8 mouse cellular contexts compared by ENCODE assay signal in the genomic region with DNA sequence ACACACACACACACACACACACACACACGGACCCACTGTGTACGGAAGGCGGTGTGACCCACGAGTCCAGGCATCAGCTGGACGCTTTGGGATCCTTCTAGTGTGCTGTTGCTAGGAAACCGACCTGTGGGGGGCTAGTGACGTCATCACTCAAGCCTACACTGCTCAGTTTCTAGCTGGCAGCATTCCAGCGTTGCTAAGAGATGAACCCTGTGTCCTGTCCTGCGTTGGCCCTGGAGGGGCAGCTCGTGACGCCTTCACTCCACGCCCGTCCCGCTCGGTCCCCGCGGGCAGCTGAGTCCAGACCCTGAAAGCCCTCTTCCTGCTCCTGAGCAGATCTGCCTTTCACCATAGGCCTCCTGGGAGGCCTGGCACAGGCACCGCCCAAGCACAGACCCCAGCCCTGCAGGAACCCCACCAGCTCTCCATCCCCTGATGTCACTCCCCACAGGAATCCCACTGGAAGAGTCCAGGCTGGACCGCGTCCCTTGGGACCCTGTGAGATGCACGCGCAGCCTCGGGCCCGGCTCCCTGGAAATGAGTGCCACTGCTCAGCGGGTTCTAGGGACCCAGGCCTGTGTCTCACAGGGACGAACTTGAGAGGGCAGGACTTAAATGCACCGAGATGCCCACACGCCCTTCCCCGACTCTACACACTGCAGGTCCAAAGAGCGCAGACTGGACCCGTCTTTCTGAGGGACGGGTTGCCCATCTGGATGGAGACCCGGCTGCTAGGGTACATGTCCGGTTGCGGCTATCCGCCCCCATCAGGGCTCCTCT. TPM values are rescaled to one million over a fixed set of nuclear protein-coding genes. Genes with fewer than 3 reads are reported as not detected.
DNase-seq lines count a peak whose midpoint lies in the region; ATAC-seq lines count a peak whose summit lies in the region.

No protein-coding gene starts in this region.

- H3K36me3 ChIP-seq in neural tube, embryonic 11.5 days (ENCODE audit: control insufficient read depth, insufficient read depth, low read length) = no peaks in the 10 kb centered on the region; the same call in none of the 2 replicates
- peaks cover 26% of the 10 kb centered on the region for H3K36me3 ChIP-seq in embryonic facial prominence, embryonic 12.5 days
- H3K36me3 ChIP-seq in midbrain, embryonic 11.5 days (ENCODE audit: control insufficient read depth, insufficient read depth, low read length) = peaks cover 4% of the 10 kb centered on the region

- H3K27ac ChIP-seq in neural tube, embryonic 11.5 days (ENCODE audit: low read depth, low read length) = no peak overlapping the region
- H3K27ac ChIP-seq in embryonic facial prominence, embryonic 12.5 days = no peak overlapping the region
- no peak overlapping the region for H3K27ac ChIP-seq in midbrain, embryonic 11.5 days (ENCODE audit: low read depth, low read length)

- intact Hi-C loops in heart, postnatal 14 days (cut with DNase I) = no loop called here

- no peaks in the 10 kb centered on the region for H3K4me1 ChIP-seq in neural tube, embryonic 11.5 days (ENCODE audit: control insufficient read depth, insufficient read depth, low read length)
- H3K4me1 ChIP-seq in embryonic facial prominence, embryonic 12.5 days = no peaks in the 10 kb centered on the region
- no peaks in the 10 kb centered on the region for H3K4me1 ChIP-seq in midbrain, embryonic 11.5 days (ENCODE audit: control insufficient read depth, insufficient read depth, low read length)

- H3K4me2 ChIP-seq in neural tube, embryonic 11.5 days (ENCODE audit: low read depth) = peak overlapping the region; percentile 27; the same call in 1 of the 2 replicates
- peak overlapping the region; percentile 25 for H3K4me2 ChIP-seq in embryonic facial prominence, embryonic 12.5 days (replicated peaks)
- peak overlapping the region; percentile 33; the same call in 1 of the 2 replicates for H3K4me2 ChIP-seq in midbrain, embryonic 11.5 days

- peak; percentile 81 for ATAC-seq in neural tube, embryonic 11.5 days (ENCODE audit: insufficient read depth, low FRiP score, low TSS enrichment)
- 0 out of 2 replicates have a peak, but pooled peaks have one; percentile 71 for ATAC-seq in embryonic facial prominence, embryonic 12.5 days (ENCODE audit: insufficient number of reproducible peaks, insufficient read depth, low FRiP score, low TSS enrichment)
- ATAC-seq in midbrain, embryonic 11.5 days (ENCODE audit: low FRiP score) = peak; percentile 81

- H3K4me3 ChIP-seq in neural tube, embryonic 11.5 days (ENCODE audit: low read depth, low read length) = 0 out of 2 replicates have a peak overlapping the region, but pooled peaks have one; percentile 12
- H3K4me3 ChIP-seq in embryonic facial prominence, embryonic 12.5 days = peak overlapping the region; percentile 0; the same call in 1 of the 2 replicates
- H3K4me3 ChIP-seq in midbrain, embryonic 11.5 days (ENCODE audit: low read depth, low read length) = no peak overlapping the region

- DNase-seq in neural tube, embryonic 11.5 days (ENCODE audit: low spot score) = peak; percentile 64
- no peak for DNase-seq in neural tube, embryonic 10.5 days (ENCODE audit: extremely low spot score, low spot score)
- DNase-seq in heart, postnatal 14 days = peak; percentile 39 to 43
- DNase-seq in left cerebral cortex, adult 8-10 months (ENCODE audit: low spot score in 2 of 2) = peak; percentile 54 to 92
- DNase-seq in midbrain, embryonic 11.5 days (ENCODE audit: low spot score, missing footprints) = peak; percentile 92
- peak; percentile 62 for DNase-seq in testis, postnatal 10 days (ENCODE audit: low spot score)
- no peak for DNase-seq in adipocyte (ENCODE audit: low spot score)

- H3K9me3 ChIP-seq in neural tube, embryonic 11.5 days (ENCODE audit: control insufficient read depth, low read length) = peaks cover 39% of the 10 kb centered on the region
- peaks cover 62% of the 10 kb centered on the region for H3K9me3 ChIP-seq in embryonic facial prominence, embryonic 12.5 days
- peaks cover 50% of the 10 kb centered on the region for H3K9me3 ChIP-seq in midbrain, embryonic 11.5 days (ENCODE audit: control insufficient read depth, low read length)

- H3K27me3 ChIP-seq in neural tube, embryonic 11.5 days (ENCODE audit: control insufficient read depth, insufficient read depth, low read length) = no peaks in the 10 kb centered on the region
- peaks cover 13% of the 10 kb centered on the region for H3K27me3 ChIP-seq in embryonic facial prominence, embryonic 12.5 days
- no peaks in the 10 kb centered on the region for H3K27me3 ChIP-seq in midbrain, embryonic 11.5 days (ENCODE audit: control insufficient read depth, insufficient read depth, low read length)

- 30% methylated on average over 36 of the region's 36 CpGs for WGBS in neural tube, embryonic 11.5 days
- WGBS in embryonic facial prominence, embryonic 12.5 days = 31% methylated on average over 36 of the region's 36 CpGs
- 29% methylated on average over 36 of the region's 36 CpGs for WGBS in midbrain, embryonic 11.5 days

- no peak overlapping the region for H3K9ac ChIP-seq in neural tube, embryonic 11.5 days (ENCODE audit: low read length)
- no peak overlapping the region for H3K9ac ChIP-seq in embryonic facial prominence, embryonic 12.5 days
- H3K9ac ChIP-seq in midbrain, embryonic 11.5 days (ENCODE audit: low read length) = no peak overlapping the region

RNA-seq across cellular contexts. Expression of a gene that starts 1.0 kb away (rescaled TPM):
- polyA plus RNA-seq in neural tube, embryonic 11.5 days (2014; fragmentation: Nextera tagmentation; extraction: Ambion mirVana) = not detected in 2 replicates
- polyA plus RNA-seq in embryonic facial prominence, embryonic 12.5 days (2016; fragmentation: Nextera tagmentation; extraction: Ambion mirVana) = not detected in 2 replicates
- total RNA-seq in heart, postnatal 14 days (2021) = not detected
- total RNA-seq in left cerebral cortex, adult 8-10 months (2022) = 1 to 10 TPM in 1 of 4 experiments, under 1 TPM in 2, not detected in 1; 0.64 to 1.1 (median 0.98) TPM
- not detected in 2 replicates for polyA plus RNA-seq in midbrain, embryonic 11.5 days (2014; fragmentation: Nextera tagmentation; extraction: Ambion mirVana)

RNA-seq across cellular contexts. Expression of a gene that starts 20.2 kb away (rescaled TPM):
- 18.0 and 20.1 TPM in 2 replicates for polyA plus RNA-seq in neural tube, embryonic 11.5 days (2014; fragmentation: Nextera tagmentation; extraction: Ambion mirVana)
- 19.2 and 20.8 TPM in 2 replicates for polyA plus RNA-seq in embryonic facial prominence, embryonic 12.5 days (2016; fragmentation: Nextera tagmentation; extraction: Ambion mirVana)
- total RNA-seq in heart, postnatal 14 days (2021) = 10 to 100 TPM; 24.7 to 27.5 TPM
- 10 to 100 TPM; 54.3 to 60.0 (median 58.0) TPM for total RNA-seq in left cerebral cortex, adult 8-10 months (2022)
- polyA plus RNA-seq in midbrain, embryonic 11.5 days (2014; fragmentation: Nextera tagmentation; extraction: Ambion mirVana) = 19.7 and 20.7 TPM in 2 replicates

RNA-seq across cellular contexts. Expression of a gene that starts 52.6 kb away (rescaled TPM):
- 0.08 TPM in 1 of 2 replicates, not detected in the other for polyA plus RNA-seq in neural tube, embryonic 11.5 days (2014; fragmentation: Nextera tagmentation; extraction: Ambion mirVana)
- polyA plus RNA-seq in embryonic facial prominence, embryonic 12.5 days (2016; fragmentation: Nextera tagmentation; extraction: Ambion mirVana) = not detected in 2 replicates
- not detected for total RNA-seq in heart, postnatal 14 days (2021)
- total RNA-seq in left cerebral cortex, adult 8-10 months (2022) = 1 to 10 TPM in 1 of 4 experiments, under 1 TPM in 2, not detected in 1; 0.11 to 1.3 (median 0.53) TPM
- polyA plus RNA-seq in midbrain, embryonic 11.5 days (2014; fragmentation: Nextera tagmentation; extraction: Ambion mirVana) = not detected in 2 replicates

Comparison
In these comparisons a context has a peak if more than half of its experiments do, and no peak if none do; other contexts are left out.
1. DNase-seq: peak in neural tube, embryonic 11.5 days (single experiment), heart, postnatal 14 days (2 of 2), left cerebral cortex, adult 8-10 months (2 of 2), midbrain, embryonic 11.5 days (single experiment) and testis, postnatal 10 days (single experiment); none in neural tube, embryonic 10.5 days (single experiment) and adipocyte (single experiment).
2. Peak in every context shown above with its lines, with median percentiles within 50 percentile points of each other: ATAC-seq and H3K4me2 ChIP-seq.